Mouse (Mus musculus) granulocyte monocyte progenitor cell, adult 5-6 weeks (primary cell): ENCODE measurements around the gene Ino80e. TPM values are rescaled to one million over a fixed set of nuclear protein-coding genes. Genes with fewer than 3 reads are reported as not detected.

ENCODE experiments used
- ATAC-seq: replicated peaks from 2 replicates; pipeline ENCODE4 v1.8.0; 2016; ENCODE audit warnings: mild to moderate bottlenecking, moderate TSS enrichment, inconsistent platforms; ENCODE audit not compliant: poor library complexity, severe bottlenecking
- total RNA-seq, 2 experiments: library from RNA; stranded (forward) in 1 of 2; stranded (reverse) in 1 of 2; fragments of 200-712, 200-1000 nt in 1 of 2; fragments of >200 nt in 1 of 2; fragmentation: Nextera tagmentation in 1 of 2; gene quantifications; 2 replicates each; pipeline ENCODE4 v1.2.3; 2014 to 2017

Ino80e gene
- total RNA-seq, 2 experiments from 2014 or later = 23.4 to 100 TPM

- 0 out of 2 replicates have a peak, but pooled peaks have one; percentile 4 for ATAC-seq
Observed at GRCm38 (mm10) chr7:126860987-126861386, 1.2 kb downstream of the Ino80e start.

- ATAC-seq = no peak
Observed at GRCm38 (mm10) chr7:126856741-126857420, 5.3 kb downstream of the Ino80e start.

- ATAC-seq = no peak
Observed at GRCm38 (mm10) chr7:126855641-126856040, 6.5 kb downstream of the Ino80e start.

- ATAC-seq = no peak
Observed at GRCm38 (mm10) chr7:126853454-126853853, 8.7 kb downstream of the Ino80e start.

- no peak for ATAC-seq
Observed at GRCm38 (mm10) chr7:126851192-126851591, 11.0 kb downstream of the Ino80e start.

DNA sequence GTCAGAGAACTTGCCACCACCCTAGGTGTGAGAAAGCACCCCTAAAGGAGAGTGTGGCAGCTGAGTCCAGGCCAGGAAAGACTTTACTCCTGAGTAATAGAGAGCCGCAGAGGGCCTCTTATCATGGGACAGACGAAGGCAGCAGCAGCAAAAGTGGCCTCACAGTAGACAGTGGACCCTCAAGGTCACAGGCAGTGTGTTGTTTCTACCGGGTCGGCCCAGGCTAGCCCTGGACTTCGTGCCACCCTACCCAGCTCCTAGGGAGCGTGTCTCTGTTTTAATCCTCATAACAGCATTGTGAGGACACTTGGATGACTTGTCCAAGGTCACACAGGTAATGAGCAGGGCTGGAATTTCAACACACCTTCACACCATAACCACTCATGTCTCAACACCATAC lies 12.0 kb downstream of the Ino80e start:
- ATAC-seq = no peak

GRCm38 (mm10) chr7:126848794-126849193 lies 13.4 kb downstream of the Ino80e start:
- ATAC-seq = no peak

GRCm38 (mm10) chr7:126847421-126848398 lies 14.5 kb downstream of the Ino80e start:
- peak; percentile 26 for ATAC-seq

DNA sequence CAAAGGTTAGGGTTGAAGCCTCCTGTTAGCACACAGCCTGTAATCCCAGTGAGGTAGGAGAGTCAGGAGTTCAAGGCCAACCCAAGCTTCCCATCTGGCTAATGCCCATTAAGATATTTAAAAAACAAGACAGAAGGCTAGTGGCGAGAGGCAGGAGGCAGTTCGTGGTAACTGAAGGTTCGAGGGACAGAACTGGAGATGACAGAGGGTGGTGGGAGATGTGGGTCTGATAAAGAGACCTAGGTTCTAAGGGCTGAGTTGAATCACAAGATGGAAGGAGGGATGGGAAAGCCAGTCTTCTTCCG lies 15.1 kb downstream of the Ino80e start, which contains the start of gene Doc2a:
TSS of gene Doc2a (plus strand) at position 301 of the 305 bp plus-strand sequence.
- ATAC-seq = no peak

GRCm38 (mm10) chr7:126845516-126845915 lies 16.7 kb downstream of the Ino80e start:
- ATAC-seq = no peak

DNA sequence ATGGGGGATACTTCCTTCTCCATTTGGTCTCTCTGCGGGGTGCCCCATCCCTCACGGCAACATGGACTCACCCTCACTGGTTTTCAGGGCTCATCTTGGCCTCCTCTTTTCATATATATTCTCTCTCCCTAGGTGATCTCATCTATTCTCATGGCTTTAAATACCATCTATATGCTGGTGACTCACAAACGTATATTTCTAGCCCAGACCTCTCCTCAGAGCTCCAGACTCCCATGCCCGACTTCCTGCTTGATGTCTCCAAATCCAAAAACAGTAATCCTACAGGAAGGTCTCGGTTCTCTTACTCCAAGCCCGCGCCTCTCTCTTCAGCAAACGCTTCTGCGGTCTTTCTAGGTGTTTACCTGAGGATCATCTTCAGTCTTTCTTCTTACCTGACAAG lies 18.9 kb downstream of the Ino80e start:
- no peak for ATAC-seq

- ATAC-seq = no peak
Observed at GRCm38 (mm10) chr7:126833294-126833693, 28.9 kb downstream of the Ino80e start.

DNA sequence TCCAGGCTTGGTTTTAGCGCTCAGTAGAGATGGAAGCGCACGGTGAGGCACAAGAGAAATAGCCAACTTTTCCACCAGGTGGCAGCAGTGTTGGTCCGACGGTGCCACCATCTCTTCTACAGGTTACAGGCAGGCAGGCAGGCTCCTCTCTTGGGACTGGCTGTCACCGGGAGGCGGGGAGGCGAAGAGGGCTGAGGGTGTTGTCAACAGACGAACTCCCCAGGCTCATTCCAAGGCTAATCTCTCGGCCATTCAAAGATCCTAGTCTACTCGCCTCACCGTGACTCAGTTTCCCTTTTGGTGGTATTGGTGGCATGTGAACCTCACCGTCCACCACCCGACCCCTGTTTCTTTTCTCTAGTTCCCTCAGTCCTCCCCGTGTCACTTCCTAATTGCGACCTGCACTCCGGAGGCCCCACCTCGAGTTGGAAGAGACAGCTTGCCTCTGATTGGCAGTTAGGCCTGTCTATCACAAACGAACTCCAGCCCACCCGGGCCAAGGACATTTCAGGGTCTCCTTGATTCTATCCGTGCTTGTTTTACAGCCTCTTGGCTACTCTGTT lies 30.1 kb downstream of the Ino80e start:
- ATAC-seq = peak; percentile 91

- no peak for ATAC-seq
Observed at GRCm38 (mm10) chr7:126831539-126831938, 30.6 kb downstream of the Ino80e start, which contains the start of gene 4930451I11Rik. TSS of gene 4930451I11Rik (minus strand) at chr7:126831639.

DNA sequence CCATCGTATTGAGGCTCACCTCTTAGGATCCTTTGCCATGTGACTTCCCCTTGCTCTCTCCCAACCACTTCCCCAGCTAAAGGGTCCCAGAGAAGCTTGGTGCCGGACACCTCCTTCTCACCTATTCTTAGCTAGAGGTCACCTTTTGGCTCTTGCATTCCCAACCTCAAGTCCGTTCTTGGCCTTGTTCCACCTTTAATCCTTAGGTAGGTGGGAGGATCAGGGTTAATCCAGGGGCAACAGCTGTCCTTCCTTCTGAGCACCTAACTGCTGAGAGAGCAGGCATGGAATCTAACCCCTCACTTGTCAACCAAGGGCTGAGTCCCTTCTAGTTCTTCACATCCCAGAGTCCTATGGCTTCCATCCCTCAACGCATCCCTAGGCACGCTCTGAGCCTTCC lies 36.2 kb downstream of the Ino80e start:
- no peak for ATAC-seq

- peak; percentile 49 for ATAC-seq
Observed at GRCm38 (mm10) chr7:126825403-126825802, 36.8 kb downstream of the Ino80e start.

DNA sequence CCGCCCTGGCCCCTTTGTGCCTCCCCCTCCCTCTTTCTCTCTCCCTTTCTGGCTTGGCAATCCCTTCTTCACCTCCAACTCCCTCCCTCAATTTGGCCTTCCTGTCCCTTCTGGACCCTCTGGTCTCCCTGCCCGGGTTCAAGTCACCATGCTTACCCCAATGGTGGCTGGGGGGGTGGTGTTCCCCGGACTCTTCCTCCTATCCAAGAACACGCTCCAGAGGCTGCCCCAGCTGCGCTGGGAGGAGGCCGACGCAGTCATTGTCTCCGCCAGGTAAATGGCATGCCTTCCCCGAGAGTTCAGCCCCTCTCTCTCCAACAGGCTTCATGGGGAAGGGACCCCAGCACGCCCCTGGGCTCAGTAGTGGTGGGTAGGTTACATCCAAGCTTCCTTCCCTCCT lies 38.2 kb downstream of the Ino80e start:
- no peak for ATAC-seq

GRCm38 (mm10) chr7:126823202-126823711 lies 38.9 kb downstream of the Ino80e start:
- no peak for ATAC-seq

DNA sequence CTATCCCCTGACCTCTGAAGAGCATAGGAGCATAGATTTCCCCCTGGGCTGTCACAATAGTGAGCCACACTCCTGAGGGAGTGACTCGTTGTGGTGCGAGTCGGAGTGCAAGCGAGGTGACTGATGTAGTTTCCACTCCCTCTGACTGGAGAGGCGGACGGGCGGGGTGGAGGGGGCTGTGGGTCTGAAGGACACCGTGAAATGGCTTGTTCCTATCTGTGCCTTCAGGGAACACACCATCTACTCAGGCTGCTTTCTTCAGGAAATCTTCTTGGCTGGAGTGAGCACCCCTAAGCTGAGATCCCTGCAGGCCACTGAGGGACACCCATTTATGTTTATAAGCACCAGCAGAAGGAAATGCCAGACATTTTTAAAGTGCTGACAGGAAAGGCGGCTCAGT lies 39.4 kb downstream of the Ino80e start:
- ATAC-seq = no peak

DNA sequence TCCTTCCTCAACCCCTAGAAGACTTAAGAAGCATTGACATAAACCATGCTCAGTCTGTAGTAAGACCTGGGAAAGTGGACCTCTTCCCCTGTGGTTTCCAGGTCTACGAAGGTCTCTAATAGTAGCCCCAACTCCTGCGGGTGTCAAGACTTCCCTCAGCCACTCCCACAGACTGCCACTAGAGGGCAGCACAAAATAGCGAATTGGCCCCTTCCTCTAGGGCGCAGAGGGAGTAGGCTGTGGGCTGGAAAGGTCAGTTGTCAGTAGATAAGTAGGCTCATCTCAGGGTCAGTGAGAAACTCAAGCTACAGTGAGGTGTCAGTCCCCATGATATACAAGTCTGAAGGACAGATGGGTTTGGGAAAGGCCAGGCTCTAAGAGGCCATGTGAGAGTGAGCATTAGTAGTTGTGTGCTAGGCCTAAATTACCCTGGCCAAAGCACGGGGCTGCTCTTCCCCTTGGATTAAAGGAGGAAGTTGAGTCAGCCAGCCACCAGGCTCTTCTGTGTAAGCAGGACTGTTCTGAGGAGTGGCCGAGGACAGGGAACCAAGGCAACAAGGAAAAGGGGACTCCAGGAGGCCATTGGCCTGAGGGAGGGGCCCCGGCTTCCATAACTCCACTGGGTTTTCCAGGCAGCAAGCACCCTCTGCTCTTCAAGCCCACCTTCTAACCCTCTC lies 40.2 kb downstream of the Ino80e start:
- ATAC-seq = peak; percentile 80
